Mouse (Mus musculus) ES-E14 (cell line): ENCODE measurements at regions not wholly inside any gene's neighbourhood (a gene's known extent, or its start where the extent isn't known, plus 50 kb on each side); places are given as distances from the start of the nearest gene placed in this dataset.

Experiments
- DNase-seq: peaks from one replicate; pipeline ENCODE4 v3.0.0-alpha.2; 2013; ENCODE audit warnings: low read depth, low spot score
- H3K27ac ChIP-seq: 2 replicates; pipeline ENCODE4 v1.5.1; 2012; ENCODE audit warnings: low read depth, mild to moderate bottlenecking, low read length, moderate library complexity, mixed read lengths; ENCODE audit not compliant: poor library complexity, insufficient read depth, severe bottlenecking
- H3K36me3 ChIP-seq: 2 replicates; pipeline ENCODE4 v1.6.1; 2012; ENCODE audit warnings: mild to moderate bottlenecking, low read length, moderate library complexity, mixed read lengths; ENCODE audit not compliant: control insufficient read depth, poor library complexity, insufficient read depth, severe bottlenecking
- H3K4me1 ChIP-seq, 2 experiments: fragments of 150-350 bp in 1 of 2; sonication (generic) in 1 of 2; 2 replicates each; pipeline ENCODE4 v1.6.1; 2012; ENCODE audit warnings: low read length in 2 of 2, mild to moderate bottlenecking in 1 of 2, mixed read lengths in 1 of 2; ENCODE audit not compliant: control insufficient read depth in 2 of 2, insufficient read depth in 2 of 2, poor library complexity in 1 of 2
- H3K4me3 ChIP-seq, 2 experiments: fragments of 150-350 bp in 1 of 2; sonication (generic) in 1 of 2; 2 replicates each; pipeline ENCODE4 v1.5.1; 2012; ENCODE audit warnings: low read length in 2 of 2, low read depth in 1 of 2, mild to moderate bottlenecking in 1 of 2, mixed read lengths in 1 of 2; ENCODE audit not compliant: insufficient read depth in 1 of 2, poor library complexity in 1 of 2, severe bottlenecking in 1 of 2
- H3K9ac ChIP-seq: 2 replicates; pipeline ENCODE4 v1.6.1; 2012; ENCODE audit warnings: low read depth, mild to moderate bottlenecking, low read length, mixed read lengths; ENCODE audit not compliant: poor library complexity, insufficient read depth, severe bottlenecking
- H3K9me3 ChIP-seq: fragments of 150-350 bp; sonication (generic); 2 replicates; pipeline ENCODE4 v1.6.1; 2012; ENCODE audit warnings: low read depth, mild to moderate bottlenecking, low read length; ENCODE audit not compliant: control insufficient read depth, insufficient read depth
- CHD2 ChIP-seq: IDR thresholded peaks from 2 replicates; pipeline ENCODE4 v1.6.1; 2014; ENCODE audit warnings: mild to moderate bottlenecking, low read depth, low read length, inconsistent platforms
- HCFC1 ChIP-seq: IDR thresholded peaks from 2 replicates; pipeline ENCODE4 v1.6.1; 2012; ENCODE audit warnings: low read length, inconsistent platforms, borderline replicate concordance; ENCODE audit not compliant: insufficient read depth
- MAFK ChIP-seq: IDR thresholded peaks from 2 replicates; pipeline ENCODE4 v1.6.1; 2014; ENCODE audit warnings: mild to moderate bottlenecking, low read depth, low read length, inconsistent platforms; ENCODE audit not compliant: insufficient read depth
- ZC3H11A ChIP-seq: IDR thresholded peaks from 2 replicates; pipeline ENCODE4 v1.6.1; 2012; ENCODE audit warnings: low read depth, mild to moderate bottlenecking, inconsistent platforms, low read length, borderline replicate concordance
- ZNF384 ChIP-seq: IDR thresholded peaks from 2 replicates; pipeline ENCODE4 v1.6.1; 2012; ENCODE audit warnings: low read depth, low read length, inconsistent platforms
- in situ Hi-C, 2 experiments: fragments of 600-800 bp; cut with MboI; formaldehyde crosslinking; loops; one replicate each; pipeline ENCODE4 v1.15.1; 2025; ENCODE audit warnings: low sequenced_read_pairs in 2 of 2, inconsistent platforms in 1 of 2; ENCODE audit not compliant: unreplicated experiment in 2 of 2

- Histone ChIP-seq H3K4me1 (peaks cover 1 to 4% of the 10 kb centered on the region in 2 experiments; a peak in 3 of 4 replicates), H3K27ac (no peak overlapping the region; the same call in 1 of the 2 replicates), H3K9me3 (no peaks in the 10 kb centered on the region), H3K36me3 (no peaks in the 10 kb centered on the region), H3K4me3 (no peak overlapping the region), H3K9ac (no peak overlapping the region)
- TF ChIP-seq MAFK: no peak
- no peak for TF ChIP-seq HCFC1
- no peak for TF ChIP-seq ZNF384
- no peak for TF ChIP-seq CHD2
- no peak for TF ChIP-seq ZC3H11A
- in situ Hi-C loops: no loop called here
- peak; percentile 47 for DNase-seq
Measured at GRCm38 (mm10) chr17:40455920-40456319, 63.9 kb upstream of the Esp8 start.

GRCm38 (mm10) chr17:40430446-40430845 is 89.4 kb upstream of the Esp8 start:
- Histone ChIP-seq H3K36me3 (no peaks in the 10 kb centered on the region), H3K27ac (no peak overlapping the region), H3K9ac (no peak overlapping the region), H3K4me1 (no peaks in the 10 kb centered on the region), H3K9me3 (no peaks in the 10 kb centered on the region), H3K4me3 (no peak overlapping the region)
- in situ Hi-C loops: no loop called here
- TF ChIP-seq ZNF384 (no peak), MAFK (no peak), ZC3H11A (no peak), HCFC1 (no peak), CHD2 (no peak)
- DNase-seq: no peak

- Histone ChIP-seq H3K4me1 (no peaks in the 10 kb centered on the region), H3K4me3 (no peak overlapping the region), H3K36me3 (no peaks in the 10 kb centered on the region), H3K9ac (no peak overlapping the region), H3K27ac (no peak overlapping the region), H3K9me3 (no peaks in the 10 kb centered on the region)
- DNase-seq: no peak
- in situ Hi-C loops: no loop called here
- TF ChIP-seq HCFC1 (no peak), CHD2 (no peak), ZC3H11A (no peak), ZNF384 (no peak), MAFK (no peak)
Measured at GRCm38 (mm10) chr17:40418651-40419050, 99.6 kb upstream of the Crisp1 start.

GRCm38 (mm10) chr17:40384567-40384966 is 65.6 kb upstream of the Crisp1 start:
- Histone ChIP-seq H3K9ac (no peak overlapping the region), H3K9me3 (no peaks in the 10 kb centered on the region), H3K4me1 (no peaks in the 10 kb centered on the region), H3K4me3 (no peak overlapping the region), H3K27ac (no peak overlapping the region), H3K36me3 (no peaks in the 10 kb centered on the region)
- DNase-seq: no peak
- in situ Hi-C loops: no loop called here
- no peak for TF ChIP-seq HCFC1
- TF ChIP-seq MAFK: no peak
- no peak for TF ChIP-seq ZC3H11A
- TF ChIP-seq ZNF384: no peak
- TF ChIP-seq CHD2: no peak

- TF ChIP-seq MAFK: no peak
- no peak for DNase-seq
- H3K27ac ChIP-seq: no peak overlapping the region
- no peak overlapping the region for H3K9ac ChIP-seq
- in situ Hi-C loops: no loop called here
- H3K4me1 ChIP-seq: no peaks in the 10 kb centered on the region
- H3K9me3 ChIP-seq: no peaks in the 10 kb centered on the region
- H3K36me3 ChIP-seq: no peaks in the 10 kb centered on the region
- H3K4me3 ChIP-seq: no peak overlapping the region
Measured at GRCm38 (mm10) chr17:40372747-40373146, 53.7 kb upstream of the Crisp1 start.
